In the genomic region with DNA sequence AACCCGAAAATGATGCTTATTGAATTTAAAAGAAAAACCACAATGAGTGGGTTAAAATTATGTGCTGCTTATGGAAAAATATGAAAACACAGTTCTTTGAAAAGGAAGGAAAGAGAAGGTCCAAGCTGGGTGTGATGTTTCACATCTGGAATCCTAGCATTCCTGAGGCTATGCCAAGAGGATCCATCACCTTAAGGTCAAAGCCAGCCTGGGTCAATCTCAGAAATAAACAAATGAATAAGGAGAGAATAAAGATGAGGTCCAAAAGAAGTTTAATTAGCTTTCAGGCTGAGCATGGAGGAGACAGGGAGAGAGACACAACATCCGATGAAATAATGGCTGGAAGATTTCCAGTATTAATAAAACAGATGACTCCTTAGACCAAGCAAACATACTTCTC, we compare ENCODE assay signal across 15 mouse cellular contexts.
"Had no signal": no experiment of that assay in that cellular context is flagged by ENCODE, and none has a peak within 500 bp of the region (broad histone marks: within the 10 kb centered on the region; RNA-seq: fewer than 3 reads in every experiment).

No protein-coding gene starts in this region.

- H3K4me2 ChIP-seq: limb, embryonic 12.5 days; liver, embryonic 13.5 days; midbrain, embryonic 12.5 days; neural tube, embryonic 13.5 days had no signal

- H3K36me3 ChIP-seq: limb, embryonic 12.5 days; liver, embryonic 13.5 days; midbrain, embryonic 12.5 days; neural tube, embryonic 13.5 days had no signal

- H3K9ac ChIP-seq: limb, embryonic 12.5 days; liver, embryonic 13.5 days; liver, postnatal 0 days; midbrain, embryonic 12.5 days; neural tube, embryonic 13.5 days had no signal

- DNase-seq: layer of hippocampus, postnatal 36 days; liver; liver, embryonic 13.5 days; liver, postnatal 0 days; right cerebral cortex, adult 18-20 months; right cerebral cortex, postnatal 25 days; thymus, postnatal 36 days had no signal

- H3K4me1 ChIP-seq: limb, embryonic 12.5 days; liver, embryonic 13.5 days; megakaryocyte, embryonic 14.5 days; midbrain, embryonic 12.5 days; neural tube, embryonic 13.5 days had no signal

- H3K27ac ChIP-seq: limb, embryonic 12.5 days; liver, embryonic 13.5 days; midbrain, embryonic 12.5 days; neural tube, embryonic 13.5 days had no signal

- ATAC-seq: hindbrain, embryonic 16.5 days; inflammation-experienced regulatory T-cells, adult 6 months; intestine, postnatal 0 days; liver, postnatal 0 days; midbrain, embryonic 16.5 days had no signal

- H3K9me3 ChIP-seq: limb, embryonic 12.5 days; liver, embryonic 13.5 days; megakaryocyte, embryonic 14.5 days; midbrain, embryonic 12.5 days; neural tube, embryonic 13.5 days had no signal

- H3K27me3 ChIP-seq: limb, embryonic 12.5 days; liver, embryonic 13.5 days; megakaryocyte, embryonic 14.5 days; midbrain, embryonic 12.5 days; neural tube, embryonic 13.5 days had no signal

- H3K4me3 ChIP-seq: limb, embryonic 12.5 days; liver, embryonic 13.5 days; megakaryocyte, embryonic 14.5 days; midbrain, embryonic 12.5 days; neural tube, embryonic 13.5 days had no signal
